Mouse (Mus musculus) sigmoid colon, adult 10 weeks (tissue): Measurements from ENCODE around the gene Galp. TPM values are rescaled to one million over a fixed set of nuclear protein-coding genes. Genes with fewer than 3 reads are reported as not detected.

ENCODE experiments used
- polyA plus RNA-seq: library from polyadenylated mRNA; stranded (reverse); fragments of 350-450 nt; fragmentation: Illumina TruSeq; extraction: RNeasy Lipid Tissue Mini Kit (QIAGEN cat#74804); gene quantifications from one replicate; pipeline ENCODE4 v1.2.3, GENCODE M21; 2014; ENCODE audit warnings: low read depth, low replicate concordance

Gene Galp
- not detected for polyA plus RNA-seq

DNA sequence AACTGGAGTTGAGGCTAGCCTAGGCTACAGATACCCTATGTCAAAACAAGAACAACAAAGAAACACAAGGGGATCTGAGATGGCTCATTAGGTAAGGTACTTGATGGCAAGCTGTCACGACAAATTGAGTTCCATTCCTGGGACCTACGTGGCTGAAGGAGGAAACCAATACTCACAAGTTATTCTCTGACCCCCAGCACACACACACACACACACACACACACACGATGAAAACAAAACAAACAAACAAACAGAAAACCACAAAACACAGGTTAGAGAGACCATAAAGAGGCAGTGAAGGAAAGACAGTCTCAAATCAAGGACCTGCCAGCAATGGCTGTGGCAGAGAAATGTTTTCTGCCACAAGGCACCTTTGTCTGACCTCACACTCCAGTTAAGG lies at the start of gene Galp:
Gene Galp (plus strand): TSS at position 301 of the 400 bp plus-strand sequence.

DNA sequence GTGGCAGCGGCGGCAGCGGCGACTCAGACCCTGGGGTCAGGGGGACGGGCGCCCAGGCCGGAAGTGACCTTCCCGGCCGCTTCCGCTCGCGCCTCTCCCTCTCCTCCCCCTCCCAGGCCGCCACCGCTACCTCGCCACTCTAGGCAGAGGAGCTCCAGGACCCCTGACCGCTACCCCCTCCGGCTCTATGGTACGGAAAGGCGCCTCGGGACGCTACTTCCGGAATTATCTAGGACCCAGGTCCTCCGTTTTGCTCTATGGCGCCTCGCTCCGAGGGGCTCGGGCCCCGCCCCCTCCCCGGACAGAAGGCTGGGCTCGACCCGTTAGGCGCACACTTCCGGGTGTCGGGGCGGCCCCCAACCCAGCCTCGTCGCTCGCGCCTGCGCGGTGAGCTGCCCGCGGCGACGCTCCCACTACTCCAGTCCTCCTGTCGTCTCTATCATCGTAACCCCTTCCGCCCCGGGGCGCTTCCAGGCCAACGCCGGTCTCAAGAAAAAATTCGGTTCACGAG lies 40.9 kb upstream of the Galp start, which contains the start of gene Zfp787:
Gene Zfp787 (minus strand): TSS at position 97 of the 511 bp plus-strand sequence.

DNA sequence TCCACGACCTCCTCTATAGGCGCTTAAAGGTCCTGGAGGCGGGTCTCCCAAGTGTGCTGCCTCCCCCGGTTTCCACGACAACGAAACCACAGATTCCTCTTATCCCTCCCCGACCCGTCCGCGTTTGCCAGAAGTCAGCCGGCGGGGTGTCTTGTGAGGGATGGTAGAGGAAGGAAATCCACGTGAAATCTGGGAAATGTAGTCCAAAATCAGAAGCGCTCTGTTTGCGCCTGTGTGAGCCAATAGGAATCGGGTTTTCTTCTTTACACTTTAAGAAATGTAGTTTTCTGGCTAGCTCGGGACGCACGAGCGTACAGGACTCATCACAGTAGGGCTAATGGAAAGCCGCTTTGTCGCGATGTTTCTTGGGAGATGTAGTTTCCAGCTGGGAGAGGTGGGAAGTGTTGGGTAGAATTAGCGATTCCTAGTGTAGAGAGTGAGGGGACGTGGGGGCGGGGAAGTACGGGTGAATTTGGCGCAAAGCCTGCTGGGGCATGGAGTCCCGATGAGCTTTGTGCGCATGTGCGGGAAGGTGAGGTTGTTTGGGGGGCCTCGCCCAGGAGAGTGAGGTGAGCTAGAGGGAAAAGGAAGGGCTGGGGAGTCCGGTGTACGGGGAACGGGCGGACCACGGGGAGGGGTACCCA lies 24.8 kb upstream of the Galp start, which contains the start of gene Zfp444:
Gene Zfp444 (plus strand): TSS at position 221 of the 644 bp plus-strand sequence.

DNA sequence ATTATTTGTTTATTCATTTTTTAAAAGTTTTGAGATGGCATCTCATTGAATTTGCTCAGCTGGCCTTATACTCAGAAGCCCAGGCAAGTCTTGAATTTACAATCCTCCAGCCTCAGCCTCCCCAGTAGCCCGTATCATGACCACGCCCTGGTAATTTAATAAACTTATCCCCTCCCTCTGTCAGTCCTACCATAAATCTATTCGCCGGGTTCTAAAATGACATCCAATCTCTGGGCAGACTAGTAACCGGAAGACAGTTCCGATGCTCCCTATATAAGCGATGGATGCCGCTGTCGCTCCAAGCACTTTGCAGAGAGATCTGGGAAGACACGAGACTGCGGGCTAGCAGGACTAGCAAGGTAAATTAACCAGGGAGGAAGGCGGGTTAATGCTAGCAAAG lies 25.1 kb downstream of the Galp start, which contains the start of gene Zscan5b:
Gene Zscan5b (plus strand): TSS at position 301 of the 400 bp plus-strand sequence.

DNA sequence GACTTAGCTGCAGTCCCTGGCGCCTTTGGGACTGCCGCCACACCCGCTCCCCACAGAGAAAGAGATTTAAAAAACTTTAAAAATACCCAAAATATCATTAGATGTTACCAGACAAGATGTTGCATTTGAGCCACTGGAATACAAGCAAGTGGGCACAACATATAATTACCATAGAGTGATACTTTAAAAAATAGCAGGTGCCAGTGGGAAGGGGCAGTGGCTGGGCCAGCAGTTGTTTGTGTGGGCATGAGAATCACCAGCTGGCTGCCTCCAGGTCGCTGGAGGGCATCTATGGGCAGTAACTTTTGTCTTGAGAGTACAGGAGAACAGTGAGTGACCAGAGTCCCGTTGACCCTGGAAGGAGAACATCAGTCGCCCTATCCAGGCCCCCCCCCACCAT lies 55.5 kb downstream of the Galp start, which contains the start of gene Epp13:
Gene Epp13 (plus strand): TSS at position 301 of the 400 bp plus-strand sequence.

Other genes with a start within 250 kb of the Galp start
- not detected for gene Vmn1r65, start 186.1 kb upstream of the Galp start, polyA plus RNA-seq
- gene Nlrp4c, start 151.9 kb upstream of the Galp start, polyA plus RNA-seq = not detected
- 8.9 TPM for gene Zfp787, start 41.1 kb upstream of the Galp start, polyA plus RNA-seq
- 5.6 TPM for gene Zfp444, start 24.9 kb upstream of the Galp start, polyA plus RNA-seq
- not detected for gene Zscan5b, start 25.2 kb downstream of the Galp start, polyA plus RNA-seq
- gene Epp13, start 55.6 kb downstream of the Galp start, polyA plus RNA-seq = not detected
- 8.4 TPM for gene Zfp667, start 89.5 kb downstream of the Galp start, polyA plus RNA-seq
- 2.6 TPM for gene Zfp583, start 134.2 kb downstream of the Galp start, polyA plus RNA-seq
- 0.13 TPM for gene Gm3854, start 146.7 kb downstream of the Galp start, polyA plus RNA-seq
- 3.2 TPM for gene Zfp78, start 166.2 kb downstream of the Galp start, polyA plus RNA-seq
- gene Zfp28, start 186.2 kb downstream of the Galp start, polyA plus RNA-seq = 8.6 TPM
- 0.57 TPM for gene Smim17, start 201.6 kb downstream of the Galp start, polyA plus RNA-seq
- gene Gm20715, start 213.2 kb downstream of the Galp start, polyA plus RNA-seq = not detected
- gene Olfr1344, start 241.6 kb downstream of the Galp start, polyA plus RNA-seq = not detected